Mouse (Mus musculus) thymus, adult 18-20 months (tissue): ENCODE measurements around the gene H2-DMb2.

Experiments used
- DNase-seq, 2 experiments: peaks; one replicate each; pipeline ENCODE4 v3.0.0; 2022; ENCODE audit warnings: mixed read lengths in 2 of 2

Gene H2-DMb2

GRCm38 (mm10) chr17:34119249-34120179, 23.6 kb upstream of the H2-DMb2 start, which contains the start of gene H2-DMa:
Gene H2-DMa, plus strand, starts transcription at chr17:34119541.
- peak; percentile 98 to 99 for DNase-seq

- peak; percentile 74 to 82 for DNase-seq
Measured at GRCm38 (mm10) chr17:34120180-34120723, 22.9 kb upstream of the H2-DMb2 start.

GRCm38 (mm10) chr17:34120814-34121171, 22.3 kb upstream of the H2-DMb2 start:
- peak; percentile 74 to 80 for DNase-seq

- peak; percentile 59 to 68 for DNase-seq
Measured at GRCm38 (mm10) chr17:34121172-34121878, 21.8 kb upstream of the H2-DMb2 start.

GRCm38 (mm10) chr17:34121879-34122187, 21.3 kb upstream of the H2-DMb2 start:
- DNase-seq, result no peak

- peak; percentile 97 for DNase-seq
Measured at GRCm38 (mm10) chr17:34122188-34122984, 20.7 kb upstream of the H2-DMb2 start, which contains the start of gene Brd2. Gene Brd2, minus strand, starts transcription at chr17:34122634.

GRCm38 (mm10) chr17:34123111-34123510, 20.0 kb upstream of the H2-DMb2 start:
- DNase-seq, result no peak

GRCm38 (mm10) chr17:34123518-34123917, 19.6 kb upstream of the H2-DMb2 start:
- no peak for DNase-seq

- DNase-seq, result no peak
Measured at GRCm38 (mm10) chr17:34124649-34125048, 18.5 kb upstream of the H2-DMb2 start.

GRCm38 (mm10) chr17:34126826-34127420, 16.2 kb upstream of the H2-DMb2 start:
- DNase-seq, result no peak

GRCm38 (mm10) chr17:34127475-34127874, 15.6 kb upstream of the H2-DMb2 start:
- peak; percentile 48 to 65 for DNase-seq

GRCm38 (mm10) chr17:34128264-34128937, 14.7 kb upstream of the H2-DMb2 start:
- peak in 1 of 2 experiments; percentile 59 for DNase-seq

- peak; percentile 44 to 57 for DNase-seq
Measured at GRCm38 (mm10) chr17:34128944-34129791, 13.9 kb upstream of the H2-DMb2 start.

GRCm38 (mm10) chr17:34130073-34130947, 12.8 kb upstream of the H2-DMb2 start:
- DNase-seq, result no peak

- DNase-seq, result no peak
Measured at GRCm38 (mm10) chr17:34131911-34132310, 11.2 kb upstream of the H2-DMb2 start.

- DNase-seq, result peak in 1 of 2 experiments; percentile 14
Measured at GRCm38 (mm10) chr17:34133289-34133688, 9.8 kb upstream of the H2-DMb2 start.

- DNase-seq, result no peak
Measured at GRCm38 (mm10) chr17:34134451-34134850, 8.7 kb upstream of the H2-DMb2 start.

- peak; percentile 94 to 96 for DNase-seq
Measured at GRCm38 (mm10) chr17:34135297-34136224, 7.5 kb upstream of the H2-DMb2 start.
